Mouse (Mus musculus): ENCODE measurements around the gene Dnajc12. TPM values are rescaled to one million over a fixed set of nuclear protein-coding genes. Genes with fewer than 3 reads are reported as not detected.

Dnajc12 gene
- total and polyA plus RNA-seq, 3 experiments, result 2.9 to 7.3 TPM; not detected in 1

- H3K36me3 ChIP-seq (ENCODE audit: control insufficient read depth in 1 of 2, insufficient read depth in 2 of 2, low read length in 2 of 2), result no peaks in the 10 kb centered on the region
- no peaks in the 10 kb centered on the region for H3K27me3 ChIP-seq (ENCODE audit: control insufficient read depth in 1 of 2, insufficient read depth in 2 of 2, low read length in 2 of 2)
- TF ChIP-seq TCF12 (IDR thresholded peaks at IDR 0.05; ENCODE audit: low read depth, low read length) (no peak), SIN3A (IDR thresholded peaks at IDR 0.05; ENCODE audit: low read length) (no peak), POLR2A (IDR thresholded peaks at IDR 0.05; ENCODE audit: control insufficient read depth in 1 of 2, insufficient read depth in 1 of 2, low read depth in 1 of 2, low read length in 2 of 2, poor library complexity in 1 of 2) (no peak), CHD1 (IDR thresholded peaks at IDR 0.05; ENCODE audit: low read depth, low read length) (no peak), USF1 (IDR thresholded peaks at IDR 0.05; ENCODE audit: low read depth, low read length) (no peak), ZKSCAN1 (IDR thresholded peaks at IDR 0.05; ENCODE audit: low read depth, low read length) (no peak), UBTF (IDR thresholded peaks at IDR 0.05; ENCODE audit: borderline replicate concordance, insufficient read depth, low read depth, low read length) (no peak), CHD2 (IDR thresholded peaks at IDR 0.05; ENCODE audit: low read length) (no peak), TBP (IDR thresholded peaks at IDR 0.05; ENCODE audit: low read depth, low read length) (no peak), KAT2A (conservative IDR thresholded peaks at IDR 0.05; ENCODE audit: low read depth, low read length) (no peak), ZC3H11A (IDR thresholded peaks at IDR 0.05; ENCODE audit: low read depth, low read length) (no peak), RAD21 (IDR thresholded peaks at IDR 0.05; ENCODE audit: low read depth, low read length) (no peak), EP300 (IDR thresholded peaks at IDR 0.05; ENCODE audit: low read depth in 1 of 2, low read length in 2 of 2) (no peak)
- H3K4me1 ChIP-seq (ENCODE audit: control insufficient read depth in 1 of 2, insufficient read depth in 2 of 2, low read length in 2 of 2), result no peaks in the 10 kb centered on the region
- H3K4me3 ChIP-seq (ENCODE audit: control insufficient read depth in 1 of 2, insufficient read depth in 1 of 2, low read depth in 2 of 2, low read length in 2 of 2), result no peak overlapping the region
- no peaks in the 10 kb centered on the region for H3K9me3 ChIP-seq (replicated peaks; ENCODE audit: insufficient read depth, low read length)
- DNase-seq (ENCODE audit: low read depth, low spot score), result no peak
- no peak overlapping the region for H3K9ac ChIP-seq (ENCODE audit: control insufficient read depth, low read depth, low read length, poor library complexity, severe bottlenecking)
- no peaks in the 10 kb centered on the region for H3K79me2 ChIP-seq (ENCODE audit: control insufficient read depth, insufficient read depth, low read length, poor library complexity)
- no peak overlapping the region for H3K27ac ChIP-seq (ENCODE audit: control insufficient read depth, low read depth, low read length)
These were observed 20.7 kb downstream of the Dnajc12 start for GRCm38 (mm10) chr10:63402731-63403504.

GRCm38 (mm10) chr10:63403636-63404035 is 21.4 kb downstream of the Dnajc12 start:
- Histone ChIP-seq H3K27ac (ENCODE audit: control insufficient read depth, low read depth, low read length) (no peak overlapping the region), H3K27me3 (ENCODE audit: control insufficient read depth in 1 of 2, insufficient read depth in 2 of 2, low read length in 2 of 2) (no peaks in the 10 kb centered on the region), H3K4me3 (ENCODE audit: control insufficient read depth in 1 of 2, insufficient read depth in 1 of 2, low read depth in 2 of 2, low read length in 2 of 2) (no peak overlapping the region), H3K9ac (ENCODE audit: control insufficient read depth, low read depth, low read length, poor library complexity, severe bottlenecking) (no peak overlapping the region), H3K36me3 (ENCODE audit: control insufficient read depth in 1 of 2, insufficient read depth in 2 of 2, low read length in 2 of 2) (no peaks in the 10 kb centered on the region), H3K4me1 (ENCODE audit: control insufficient read depth in 1 of 2, insufficient read depth in 2 of 2, low read length in 2 of 2) (no peaks in the 10 kb centered on the region), H3K79me2 (ENCODE audit: control insufficient read depth, insufficient read depth, low read length, poor library complexity) (no peaks in the 10 kb centered on the region), H3K9me3 (replicated peaks; ENCODE audit: insufficient read depth, low read length) (no peaks in the 10 kb centered on the region)
- no peak for DNase-seq (ENCODE audit: low read depth, low spot score)
- no peak for TF ChIP-seq GABPA (IDR thresholded peaks at IDR 0.05; ENCODE audit: low read depth, low read length)
- TF ChIP-seq POLR2AphosphoS5 (IDR thresholded peaks at IDR 0.05; ENCODE audit: borderline replicate concordance, low read depth, low read length), result no peak
